Mouse (Mus musculus) frontal cortex, postnatal 36 days (tissue): ENCODE measurements around the gene Dscaml1.

Source experiments
- DNase-seq, 2 experiments: peaks; one replicate each; pipeline ENCODE4 v3.0.0; 2022; ENCODE audit warnings: low spot score in 2 of 2

Gene Dscaml1

DNA sequence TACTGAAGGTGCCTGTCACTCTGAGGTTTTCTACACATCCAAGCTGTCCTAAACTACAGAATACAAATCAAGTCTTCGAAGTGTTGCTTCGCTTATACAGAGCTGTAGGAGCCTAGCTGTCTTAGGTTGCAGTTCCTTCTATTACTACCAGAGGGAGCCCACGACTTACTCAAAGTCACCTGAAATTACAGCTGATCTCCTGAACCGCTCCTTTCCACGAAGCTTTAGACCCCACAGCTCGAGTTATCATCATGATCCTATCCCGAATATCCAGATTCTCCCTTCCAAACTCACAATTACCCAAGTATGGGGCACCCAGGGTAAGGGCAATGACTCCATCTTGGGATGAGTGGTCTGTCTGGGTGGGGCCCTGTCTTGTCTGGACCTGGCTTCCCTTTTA lies 14.6 kb upstream of the Dscaml1 start:
- peak; percentile 28 to 69 for DNase-seq

- DNase-seq = peak; percentile 88 to 92
Observed at GRCm38 (mm10) chr9:45412287-45412686, 14.1 kb upstream of the Dscaml1 start.

- no peak for DNase-seq
Observed at GRCm38 (mm10) chr9:45412700-45413477, 13.5 kb upstream of the Dscaml1 start.

- no peak for DNase-seq
Observed at GRCm38 (mm10) chr9:45413478-45414140, 12.8 kb upstream of the Dscaml1 start.

GRCm38 (mm10) chr9:45415912-45416311 lies 10.5 kb upstream of the Dscaml1 start:
- peak; percentile 84 to 86 for DNase-seq

DNA sequence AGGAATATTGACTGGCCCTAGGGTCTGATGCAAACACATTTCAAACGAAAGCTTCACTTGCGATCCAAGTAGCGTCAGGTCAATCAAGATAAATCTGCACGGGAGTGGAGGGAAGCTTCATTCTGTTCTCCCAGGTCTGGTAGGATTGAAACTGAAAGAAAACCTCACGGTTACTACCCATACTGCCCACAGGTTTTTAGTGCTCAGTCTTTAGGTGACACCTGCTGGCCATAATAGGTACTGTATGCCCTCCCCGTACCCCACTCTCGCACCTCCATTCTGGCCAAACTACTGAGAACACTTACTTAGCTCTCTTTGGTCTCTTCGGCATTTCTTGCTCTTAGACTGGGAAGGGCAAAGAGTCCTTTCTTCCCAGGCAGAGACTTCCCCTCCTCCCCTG lies 9.2 kb upstream of the Dscaml1 start:
- peak in 1 of 2 experiments; percentile 59 for DNase-seq

DNA sequence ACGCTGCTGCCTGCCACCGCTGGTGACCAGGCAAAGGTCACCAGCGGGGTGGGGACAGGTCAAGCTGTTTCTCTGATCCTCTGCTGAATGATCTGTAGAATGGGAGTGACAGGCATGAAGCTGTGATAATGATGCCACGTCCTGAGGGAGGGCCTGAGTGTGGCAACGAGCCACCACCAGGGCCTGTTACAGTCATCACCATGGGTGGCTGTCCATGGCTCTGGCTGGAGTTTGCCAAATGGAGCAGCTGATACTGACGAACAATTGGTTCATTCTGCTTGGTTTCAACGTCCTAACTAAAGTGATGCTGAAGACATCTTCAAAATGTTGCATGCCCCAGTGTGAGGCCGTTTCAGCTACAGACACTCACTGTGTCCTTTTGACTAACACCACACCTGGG lies 8.2 kb upstream of the Dscaml1 start:
- DNase-seq = no peak

- no peak for DNase-seq
Observed at GRCm38 (mm10) chr9:45421209-45421608, 5.2 kb upstream of the Dscaml1 start.

GRCm38 (mm10) chr9:45422761-45423298 lies 3.6 kb upstream of the Dscaml1 start:
- DNase-seq = no peak

DNA sequence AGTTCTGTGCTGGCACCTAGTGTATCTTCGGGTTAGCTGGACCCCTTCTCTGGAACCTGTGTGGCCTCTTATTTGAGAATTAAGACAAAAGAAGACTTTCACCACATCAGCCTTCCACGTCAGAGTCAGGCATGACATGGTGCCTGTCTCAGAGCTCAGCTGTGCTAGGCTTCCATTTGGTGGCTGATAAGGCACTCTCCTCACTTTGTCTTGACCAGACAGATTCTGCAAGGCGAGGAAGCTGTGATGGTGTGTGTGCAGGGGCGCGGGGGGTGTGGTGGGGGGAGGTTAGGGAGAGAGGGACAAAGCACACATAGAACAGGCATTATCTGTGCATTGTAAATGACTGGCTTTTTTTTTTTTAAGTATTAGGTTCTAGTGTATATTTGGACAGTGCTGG lies 3.0 kb downstream of the Dscaml1 start:
- DNase-seq = no peak

DNA sequence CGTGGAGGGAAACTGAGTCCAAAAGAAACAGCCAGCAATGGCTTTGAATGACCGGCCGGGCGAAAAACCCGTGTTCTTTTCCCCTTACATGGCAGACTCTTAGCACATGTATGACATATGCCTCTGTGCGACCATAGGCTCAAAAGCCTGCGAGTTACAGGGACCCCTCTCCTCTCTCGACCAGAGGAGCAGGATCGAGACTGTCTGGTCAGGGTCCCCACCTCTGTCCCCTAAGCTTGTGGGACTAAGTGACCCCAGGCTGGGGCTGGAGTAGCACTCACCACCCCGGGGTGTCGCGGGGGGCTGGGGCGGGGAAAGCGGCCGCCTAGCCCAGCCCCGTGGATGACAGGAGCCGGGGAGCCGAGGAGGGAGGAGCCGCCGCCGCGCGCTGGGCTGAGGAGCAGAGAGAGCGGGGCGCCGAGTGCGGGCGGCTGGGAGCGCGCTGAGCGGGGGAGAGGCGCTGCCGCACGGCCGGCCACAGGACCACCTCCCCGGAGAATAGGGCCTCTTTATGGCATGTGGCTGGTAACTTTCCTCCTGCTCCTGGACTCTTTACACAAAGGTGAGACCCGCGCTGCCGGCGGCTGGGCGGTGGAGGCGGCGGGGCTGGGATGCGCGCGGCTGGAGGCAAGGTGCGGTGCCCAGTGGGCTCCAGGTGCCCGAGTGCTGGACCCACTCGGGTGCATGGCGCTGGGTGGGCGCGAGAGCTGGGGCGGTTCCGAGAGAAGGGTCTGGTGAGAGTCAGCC lies 3.7 kb downstream of the Dscaml1 start:
- peak in 1 of 2 experiments; percentile 70 for DNase-seq

- no peak for DNase-seq
Observed at GRCm38 (mm10) chr9:45430698-45430959, 4.2 kb downstream of the Dscaml1 start.

- no peak for DNase-seq
Observed at GRCm38 (mm10) chr9:45431150-45431549, 4.7 kb downstream of the Dscaml1 start.

DNA sequence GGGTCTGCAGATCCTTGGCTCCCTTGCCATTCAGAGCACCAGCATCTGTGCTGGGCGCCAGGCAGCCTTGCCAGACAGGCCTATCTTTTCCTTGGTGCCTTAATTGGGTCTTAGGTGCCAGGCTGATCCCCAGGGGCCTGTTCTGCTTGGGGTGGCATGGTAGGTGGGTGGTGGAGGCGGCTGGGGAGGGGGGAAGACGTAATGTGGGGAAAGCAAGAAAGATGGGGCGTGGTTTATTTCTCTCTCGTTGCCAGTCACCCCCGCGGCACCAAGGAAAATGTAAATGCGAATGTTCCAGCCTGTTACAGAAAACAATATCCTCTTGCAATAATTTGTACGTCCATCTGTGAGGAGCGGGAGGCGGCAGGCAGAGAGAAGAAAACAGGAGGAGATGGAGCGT lies 6.2 kb downstream of the Dscaml1 start:
- peak in 1 of 2 experiments; percentile 50 for DNase-seq

GRCm38 (mm10) chr9:45433119-45433518 lies 6.7 kb downstream of the Dscaml1 start:
- no peak for DNase-seq

GRCm38 (mm10) chr9:45434171-45434570 lies 7.7 kb downstream of the Dscaml1 start:
- DNase-seq = no peak

DNA sequence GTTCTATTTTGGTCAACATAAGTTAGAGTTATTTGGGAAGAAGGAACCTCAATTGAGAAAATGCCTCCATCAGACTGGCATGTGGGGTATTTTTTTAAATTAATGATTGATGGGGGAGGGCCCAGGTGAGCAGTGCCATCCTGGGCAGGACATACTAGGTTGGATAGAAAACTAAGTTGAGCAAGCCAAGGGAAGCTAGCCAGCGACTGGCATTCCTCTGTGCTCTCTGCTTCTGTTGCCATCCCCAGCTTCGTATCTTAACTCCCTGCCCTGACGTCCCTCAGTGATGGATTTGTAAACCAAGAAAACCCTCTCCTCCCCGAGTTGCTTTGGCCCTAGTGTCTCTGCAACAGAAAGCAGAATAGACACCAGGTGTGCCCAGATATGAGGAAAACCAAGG lies 12.6 kb downstream of the Dscaml1 start:
- DNase-seq = no peak

DNA sequence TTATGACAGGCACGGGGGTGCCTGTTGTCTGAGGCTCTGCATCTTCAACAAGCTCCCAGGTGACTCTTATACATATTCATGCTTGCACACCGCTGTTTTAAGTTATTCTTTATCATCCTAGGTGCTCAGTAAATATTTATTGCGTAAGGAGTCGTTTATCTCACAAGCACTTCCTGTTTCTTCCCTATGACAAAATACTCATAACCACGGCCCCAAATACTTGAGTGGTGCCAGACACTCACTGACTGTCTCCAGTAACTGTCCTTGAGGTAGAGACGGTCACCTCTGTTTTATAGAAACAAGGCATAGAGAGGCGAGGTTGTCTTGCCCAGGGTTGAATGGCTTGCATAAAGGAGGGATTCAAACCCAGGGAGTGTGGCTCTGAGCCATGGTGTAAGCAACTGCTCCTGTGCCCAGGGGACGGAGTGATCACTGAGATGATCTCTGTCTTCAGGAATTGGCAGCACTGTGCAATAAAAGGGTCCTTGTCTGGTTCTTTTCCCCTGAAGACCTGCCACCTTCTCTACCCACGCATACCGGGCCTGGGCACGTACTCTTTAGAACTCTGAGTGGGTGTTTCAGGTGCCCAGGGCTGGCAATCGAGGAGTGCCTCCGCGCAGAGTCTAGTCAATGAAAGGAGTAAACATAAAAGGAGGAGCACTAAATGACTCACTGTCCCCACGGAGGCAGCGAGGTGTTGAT lies 13.8 kb downstream of the Dscaml1 start:
- no peak for DNase-seq

DNA sequence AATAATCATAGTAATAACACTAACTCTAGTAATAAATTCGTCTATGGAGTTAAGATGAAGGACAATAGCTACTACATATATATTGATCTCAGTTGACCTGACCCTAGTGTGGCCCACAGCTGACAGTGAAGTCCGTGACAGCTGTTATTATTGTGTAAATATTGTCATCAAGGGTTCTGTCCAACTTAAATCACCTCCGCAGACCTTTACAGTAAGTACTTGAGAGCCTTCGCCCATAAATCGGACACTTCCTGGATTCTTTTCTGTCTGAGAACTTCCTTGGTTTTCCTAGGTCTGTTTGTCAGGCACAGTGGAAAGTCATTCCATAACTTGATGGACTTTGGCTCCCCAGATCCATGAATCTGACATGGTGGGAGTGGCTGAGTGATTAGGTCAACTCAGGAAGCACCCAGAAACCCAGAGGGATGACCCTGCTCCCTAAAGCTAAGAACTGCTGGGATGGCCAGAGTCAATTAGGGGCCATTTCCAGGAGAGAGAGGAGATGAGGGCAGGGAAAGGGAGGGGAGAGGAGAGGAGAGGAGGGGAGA lies 17.9 kb downstream of the Dscaml1 start:
- no peak for DNase-seq

- DNase-seq = no peak
Observed at GRCm38 (mm10) chr9:45449658-45450057, 23.2 kb downstream of the Dscaml1 start.

GRCm38 (mm10) chr9:45451346-45451745 lies 24.9 kb downstream of the Dscaml1 start:
- no peak for DNase-seq

- DNase-seq = no peak
Observed at GRCm38 (mm10) chr9:45454032-45454431, 27.6 kb downstream of the Dscaml1 start.
